Mouse (Mus musculus) embryo, embryonic 9.5 days (tissue): Measurements from ENCODE around the gene Nipa2.

ENCODE experiments used
- DNase-seq: peaks from one replicate; pipeline ENCODE4 v3.0.0-alpha.2; 2017; ENCODE audit errors: extremely low spot score

Gene Nipa2

GRCm38 (mm10) chr7:55962004-55962908 lies at the start of gene Nipa2:
Gene Nipa2, minus strand, starts transcription at chr7:55962476.
- DNase-seq: peak; percentile 95

DNA sequence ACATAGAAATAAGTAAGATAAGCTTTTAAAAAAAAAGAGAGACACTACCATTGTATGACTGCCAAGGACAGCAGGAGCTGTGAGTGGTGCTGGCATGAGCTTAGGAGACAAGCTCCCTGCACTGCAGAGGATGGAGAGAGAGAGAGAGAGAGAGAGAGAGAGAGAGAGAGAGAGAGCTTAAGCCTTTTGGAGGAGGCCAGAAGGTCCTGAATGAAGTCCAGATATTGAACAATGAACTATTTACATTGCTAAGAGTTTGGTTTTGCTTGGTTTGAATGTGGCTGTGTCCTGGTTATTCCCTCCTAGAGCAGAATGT lies 48.7 kb upstream of the Nipa2 start:
- DNase-seq: no peak

DNA sequence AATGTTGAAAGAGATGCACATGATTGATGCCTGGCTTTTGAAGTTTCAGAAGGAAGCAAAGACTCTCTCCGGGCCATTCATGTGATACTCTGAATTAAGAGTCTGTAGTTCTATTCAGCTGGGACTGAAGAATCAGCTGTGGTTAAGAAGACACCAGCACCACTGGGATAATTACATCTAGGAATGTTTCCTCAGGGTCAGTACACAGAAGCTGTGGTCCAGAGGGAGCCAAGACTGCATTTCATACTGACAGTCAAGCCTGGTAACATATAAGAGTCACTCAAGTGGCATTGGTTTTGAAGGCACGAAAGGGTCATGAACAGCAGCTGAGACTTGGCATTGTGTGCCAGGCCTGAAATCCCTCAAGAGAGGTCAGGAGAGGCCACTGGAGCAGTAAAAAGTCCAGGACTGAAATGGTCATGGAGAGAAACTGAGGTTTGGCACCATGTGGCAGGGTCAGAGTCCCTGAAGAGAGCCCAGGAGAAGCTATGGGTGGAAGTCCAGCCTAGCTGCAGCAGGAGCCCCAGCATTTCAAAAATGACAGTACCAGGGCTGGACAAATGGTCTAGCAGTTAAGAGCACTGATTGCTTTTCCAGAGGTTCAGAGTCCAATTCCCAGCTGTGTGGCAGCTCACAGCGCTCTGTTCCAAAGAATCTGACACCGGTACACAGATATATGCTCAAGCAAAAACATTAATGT lies 48.2 kb upstream of the Nipa2 start:
- DNase-seq: no peak

DNA sequence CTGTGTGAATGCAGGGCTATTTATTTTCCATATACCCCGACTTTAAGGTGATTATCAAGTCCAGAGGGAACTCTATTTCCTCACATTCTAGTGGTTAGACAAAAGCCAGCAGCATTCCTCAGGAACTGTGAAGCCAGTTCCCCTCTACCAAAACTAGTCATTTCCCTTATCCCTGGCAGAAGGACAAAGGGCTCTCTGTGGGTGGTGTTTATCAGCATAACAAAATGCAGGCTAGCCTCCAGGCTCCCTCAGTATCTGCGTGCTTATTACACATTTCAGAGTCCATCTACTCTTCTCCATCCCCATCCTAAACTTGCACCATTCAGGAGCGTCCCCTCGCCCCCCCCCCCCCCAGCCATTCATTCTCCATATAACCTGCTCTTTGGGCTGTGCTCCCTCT lies 36.7 kb upstream of the Nipa2 start:
- no peak for DNase-seq

DNA sequence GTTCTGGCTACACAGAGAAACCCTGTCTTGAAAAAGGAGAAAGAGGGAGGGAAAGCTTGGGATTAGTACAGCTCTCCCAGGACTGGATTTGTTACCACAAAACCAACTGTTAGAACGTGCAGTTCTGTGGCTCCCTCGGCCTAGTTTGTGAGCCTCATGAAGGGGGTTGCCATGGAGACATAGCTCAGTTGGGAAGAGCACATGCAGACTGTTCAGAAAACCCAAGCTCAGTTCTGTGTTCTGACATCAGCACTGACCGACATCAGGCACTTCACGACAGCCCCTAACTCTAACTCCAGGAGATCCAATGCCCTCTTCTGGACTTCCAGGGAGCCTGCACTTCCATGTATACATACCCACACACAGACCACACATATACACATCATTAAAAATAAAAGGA lies 32.7 kb upstream of the Nipa2 start:
- DNase-seq: no peak

DNA sequence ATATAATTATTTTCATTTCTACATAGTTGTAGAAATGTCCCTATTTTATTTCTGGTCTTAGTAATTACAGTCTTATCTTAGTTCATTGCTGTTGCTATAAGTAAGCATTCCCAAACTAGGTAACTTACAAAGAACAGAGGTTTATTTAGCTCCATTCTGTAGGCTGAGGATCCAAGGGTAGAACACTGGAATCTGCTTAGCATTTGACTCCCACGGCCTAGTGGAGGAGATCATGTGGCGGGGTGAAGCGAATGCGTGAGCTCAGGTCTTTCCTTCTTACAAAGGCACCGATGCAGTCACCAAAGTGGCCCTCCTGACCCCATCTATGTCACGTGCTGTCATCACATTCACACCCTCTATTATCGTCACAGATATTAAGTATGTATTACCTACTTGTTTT lies 29.6 kb upstream of the Nipa2 start:
- no peak for DNase-seq

GRCm38 (mm10) chr7:55991129-55991528 lies 28.9 kb upstream of the Nipa2 start:
- DNase-seq: no peak

DNA sequence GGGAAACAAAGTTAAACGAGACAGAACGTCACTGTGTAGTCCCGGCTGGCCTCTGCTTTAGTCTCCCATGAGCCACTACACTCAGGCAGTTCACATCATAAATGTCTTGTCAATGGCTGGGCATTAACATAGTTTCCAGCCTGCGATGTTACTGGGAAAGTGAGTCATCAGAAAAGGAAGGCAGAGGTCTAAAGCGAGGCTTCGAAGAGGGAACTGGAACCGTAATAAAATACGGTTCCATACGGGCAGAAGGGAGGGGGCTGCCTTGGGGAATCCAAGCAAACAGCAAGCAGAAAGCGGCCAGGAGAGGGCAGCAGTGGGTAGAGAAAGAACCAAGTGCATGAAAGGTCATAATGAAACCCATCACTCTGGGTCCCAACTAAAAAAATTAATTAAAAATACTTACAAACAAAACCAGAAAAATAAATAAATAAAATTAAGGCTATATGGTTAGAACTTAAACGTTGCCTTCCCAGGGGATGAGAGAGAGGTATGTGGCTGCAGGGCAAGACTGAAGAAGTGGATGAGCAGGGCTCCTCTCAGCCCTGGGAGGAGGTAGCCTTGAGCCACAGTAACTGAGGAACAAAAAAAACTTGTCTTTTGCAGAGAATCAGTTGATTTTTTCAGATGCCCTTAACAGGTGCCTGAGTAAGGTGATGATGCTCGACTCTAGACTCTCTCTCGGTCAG lies 24.4 kb upstream of the Nipa2 start:
- peak; percentile 73 for DNase-seq

DNA sequence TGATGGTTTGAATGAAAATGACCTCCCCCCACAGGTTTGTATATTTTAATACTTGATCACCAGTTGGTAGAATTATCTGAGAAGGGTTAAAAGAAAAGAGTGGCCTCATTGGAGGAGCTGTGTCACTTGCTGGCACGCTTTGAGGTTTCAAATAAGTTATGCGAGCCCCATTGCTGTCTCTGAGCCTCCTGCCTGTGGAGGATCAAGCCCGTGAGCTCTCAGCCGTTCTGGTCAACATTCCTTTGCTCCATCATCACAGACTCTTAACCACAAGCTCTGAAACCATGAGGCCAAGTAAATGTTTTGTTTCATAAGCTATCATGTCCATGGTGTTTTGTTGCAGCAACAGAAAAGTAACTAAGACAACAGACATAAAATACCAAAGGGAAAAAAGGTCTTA lies 22.5 kb upstream of the Nipa2 start:
- DNase-seq: no peak

DNA sequence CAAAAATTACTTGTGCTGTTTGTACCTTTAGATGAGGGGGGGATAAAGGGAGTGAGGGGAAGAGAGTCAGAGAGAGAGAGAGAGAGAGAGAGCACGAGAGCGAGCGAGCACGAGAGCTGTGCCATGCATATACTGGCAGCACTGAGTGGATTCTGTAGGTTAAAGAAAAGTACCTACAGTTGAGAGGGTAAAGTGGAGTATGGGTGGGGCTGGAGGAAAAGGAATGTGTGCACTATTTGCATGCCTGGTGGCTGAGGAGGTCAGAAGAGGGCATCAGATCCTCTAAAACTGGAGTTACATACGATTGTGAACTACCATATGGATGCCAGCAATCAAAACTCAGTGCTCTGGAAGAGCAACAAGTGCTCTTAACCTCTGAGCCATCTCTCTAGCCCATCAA lies 20.8 kb upstream of the Nipa2 start:
- DNase-seq: no peak

- no peak for DNase-seq
These were observed 19.9 kb upstream of the Nipa2 start for GRCm38 (mm10) chr7:55982010-55982700.

DNA sequence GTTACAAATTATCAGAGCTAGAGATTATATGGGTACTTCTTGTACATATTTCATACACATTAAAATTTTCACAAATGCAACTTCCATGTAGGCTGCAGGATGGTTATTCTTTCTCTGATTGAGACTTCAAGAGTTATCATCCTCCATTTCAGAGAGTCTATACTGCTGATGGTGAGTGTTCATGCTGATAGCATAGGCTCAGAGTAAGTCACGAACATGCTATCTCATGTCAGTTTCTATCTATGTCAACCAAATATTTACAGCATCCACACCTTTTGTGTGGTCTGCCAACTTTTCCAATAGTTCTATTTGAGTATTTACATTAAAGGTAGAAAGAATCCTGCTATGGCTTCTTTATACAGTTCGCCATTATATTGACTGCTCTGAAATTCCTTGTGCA lies 19.2 kb upstream of the Nipa2 start:
- DNase-seq: no peak

DNA sequence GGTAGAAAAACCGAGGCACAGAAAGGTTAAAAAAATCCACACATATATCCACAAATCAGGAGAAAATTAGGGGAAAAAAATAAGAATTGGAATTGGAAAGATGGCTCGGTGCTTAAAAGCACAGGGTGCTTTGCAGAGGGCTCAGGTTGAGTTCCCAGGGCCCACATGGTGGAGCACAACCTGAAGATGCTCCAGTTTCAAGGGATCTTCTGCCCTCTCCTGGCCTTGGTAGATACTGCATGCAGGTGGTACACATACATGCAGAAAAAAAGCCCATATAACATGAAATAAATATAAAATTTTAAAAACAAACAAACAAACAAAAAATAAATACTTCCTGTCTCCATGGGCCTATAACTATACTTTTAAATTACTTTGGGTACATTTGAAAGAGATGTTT lies 12.2 kb upstream of the Nipa2 start:
- DNase-seq: no peak

DNA sequence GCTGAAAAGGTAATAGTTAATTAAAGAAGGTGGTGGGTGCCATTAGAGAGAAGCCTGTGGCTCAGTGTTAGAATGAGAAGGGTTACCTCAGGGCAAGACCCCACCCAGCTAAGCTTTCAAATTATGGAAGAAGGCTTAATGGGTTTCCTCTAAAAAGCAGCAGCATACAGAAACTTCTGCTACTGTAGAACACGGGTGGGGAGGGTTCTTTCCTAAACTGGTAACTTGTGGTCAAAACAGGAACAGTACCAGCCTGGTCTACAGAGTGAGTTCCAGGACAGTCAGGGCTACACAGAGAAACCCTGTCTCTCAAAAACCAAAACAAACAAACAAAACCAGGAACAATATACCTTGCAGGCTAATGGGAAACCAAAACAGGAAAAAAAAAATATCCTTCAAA lies 7.1 kb upstream of the Nipa2 start:
- DNase-seq: no peak

DNA sequence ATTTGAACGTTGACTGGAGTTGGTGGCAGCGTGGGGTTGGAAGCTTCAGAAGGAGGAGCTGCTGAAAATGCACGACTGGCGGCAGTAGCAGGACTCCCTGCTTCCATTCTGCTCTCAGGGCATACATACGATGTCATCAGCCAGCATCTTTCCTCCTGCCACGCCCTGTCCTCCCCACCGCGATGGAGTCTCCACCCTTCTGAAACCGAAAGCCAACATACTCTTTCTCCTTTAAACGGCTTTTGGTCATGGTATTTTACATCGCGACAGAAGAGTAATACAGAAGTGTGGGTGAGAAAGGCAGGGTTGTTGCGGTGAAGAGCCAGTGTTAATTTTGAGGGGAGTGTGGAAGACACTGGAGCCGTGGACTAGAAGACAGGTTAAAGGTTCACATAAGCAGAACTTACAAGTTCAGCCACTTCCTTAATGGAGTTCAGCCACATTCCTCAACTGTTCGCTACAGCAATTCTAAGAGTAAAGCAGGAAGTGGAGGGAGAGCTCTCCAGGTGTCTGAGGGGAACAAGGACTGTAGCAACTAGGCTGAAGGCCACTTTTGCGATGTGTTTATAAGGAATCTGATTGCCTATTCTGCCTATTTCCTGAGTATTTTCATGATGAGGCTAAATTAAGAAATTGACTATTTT lies 6.1 kb upstream of the Nipa2 start:
- no peak for DNase-seq

DNA sequence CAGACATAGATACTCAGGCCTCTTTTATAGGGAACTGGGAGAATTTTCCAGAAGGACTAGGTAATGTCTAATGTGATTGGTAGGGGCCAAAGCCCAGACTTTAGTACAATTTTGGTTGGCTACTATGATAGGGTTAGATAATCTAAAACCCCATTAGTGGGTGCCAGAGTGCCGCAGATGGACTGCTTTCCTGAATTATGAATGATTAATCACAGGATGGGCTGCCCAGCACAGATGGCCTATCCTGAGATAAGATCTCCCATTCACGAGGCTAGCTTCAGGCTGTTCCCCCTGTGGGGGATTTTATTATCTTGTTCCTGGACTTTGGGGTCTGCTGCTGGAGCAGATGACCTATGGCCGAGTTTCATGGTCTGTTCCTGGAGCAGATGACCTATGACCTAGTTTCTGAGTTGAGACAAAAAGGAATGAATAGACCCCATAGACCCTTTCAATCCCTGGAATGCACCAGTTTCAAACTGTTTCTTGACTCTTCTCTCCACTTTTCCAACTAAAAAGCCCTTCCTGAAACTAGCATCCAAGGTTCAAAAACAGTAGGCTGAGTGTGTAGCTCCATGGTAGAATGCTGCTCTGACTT lies 4.7 kb upstream of the Nipa2 start:
- peak; percentile 13 for DNase-seq

GRCm38 (mm10) chr7:55960506-55960905 lies 1.8 kb downstream of the Nipa2 start:
- no peak for DNase-seq

GRCm38 (mm10) chr7:55959801-55960200 lies 2.5 kb downstream of the Nipa2 start:
- DNase-seq: no peak

DNA sequence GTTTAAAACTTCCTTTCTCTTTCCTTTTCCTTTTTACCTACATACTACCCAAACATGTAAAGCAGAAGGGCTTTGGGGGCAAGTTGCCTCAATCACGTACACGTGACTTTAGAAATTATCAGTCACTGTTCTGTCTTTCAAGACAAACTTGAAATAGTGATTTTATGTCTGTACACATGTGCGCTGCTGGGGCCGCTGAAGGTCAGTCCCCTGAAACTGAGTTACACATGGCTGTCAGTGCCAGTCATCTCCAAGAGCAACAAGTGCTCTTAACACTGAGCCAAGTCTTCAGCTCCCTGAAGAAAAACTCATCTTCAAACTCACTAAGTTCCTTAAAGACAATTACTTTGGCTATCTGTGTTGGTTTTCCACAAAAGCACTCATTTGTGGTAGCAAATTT lies 4.4 kb downstream of the Nipa2 start:
- no peak for DNase-seq

DNA sequence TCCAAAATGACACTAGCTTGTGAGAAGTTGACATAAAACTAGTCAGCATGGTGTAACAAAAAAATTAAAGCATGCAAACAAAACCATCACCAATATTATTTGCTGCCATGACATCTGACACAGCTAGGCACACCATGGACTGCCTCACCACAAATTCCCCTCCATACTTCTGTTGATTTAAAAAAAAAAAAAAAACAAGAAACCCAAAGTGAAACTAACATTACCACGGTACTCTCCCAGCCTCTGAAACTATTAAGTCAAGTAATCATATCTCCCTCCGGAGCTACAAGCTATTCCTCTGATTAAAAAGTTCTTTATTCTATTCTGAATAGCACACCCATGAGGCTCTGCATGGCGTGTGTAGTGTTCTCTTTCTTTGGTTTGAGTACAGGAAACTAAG lies 5.1 kb downstream of the Nipa2 start:
- DNase-seq: no peak

- no peak for DNase-seq
These were observed 6.2 kb downstream of the Nipa2 start for GRCm38 (mm10) chr7:55956054-55956453.
